Mouse (Mus musculus) embryonic facial prominence, embryonic 10.5 days (tissue): Measurements from ENCODE around the gene Pbx1. TPM values are rescaled to one million over a fixed set of nuclear protein-coding genes. Genes with fewer than 3 reads are reported as not detected.
A peak's percentile ranks its signal among the peaks of the same experiment; 100 is the strongest.

Source experiments
- DNase-seq: peaks from one replicate; pipeline ENCODE4 v3.0.0-alpha.2; 2017; ENCODE audit warnings: low spot score
- H3K27ac ChIP-seq: fragments of 300-500 bp; sonication (generic); replicated peaks from 2 replicates; pipeline ENCODE4 v1.5.1; 2016; ENCODE audit warnings: mild to moderate bottlenecking
- H3K27me3 ChIP-seq: fragments of 300-500 bp; sonication (generic); replicated peaks from 2 replicates; pipeline ENCODE4 v1.6.1; 2016; ENCODE audit warnings: low read depth, mild to moderate bottlenecking; ENCODE audit not compliant: poor library complexity, severe bottlenecking
- H3K36me3 ChIP-seq: fragments of 300-500 bp; sonication (generic); replicated peaks from 2 replicates; pipeline ENCODE4 v1.6.1; 2016; ENCODE audit warnings: mild to moderate bottlenecking, moderate library complexity
- H3K4me1 ChIP-seq: fragments of 300-500 bp; sonication (generic); 2 replicates; pipeline ENCODE4 v1.6.1; 2016
- H3K4me3 ChIP-seq: fragments of 300-500 bp; sonication (generic); 2 replicates; pipeline ENCODE4 v1.5.1; 2016; ENCODE audit warnings: mild to moderate bottlenecking, moderate library complexity
- H3K9me3 ChIP-seq: fragments of 300-500 bp; sonication (generic); 2 replicates; pipeline ENCODE4 v1.6.1; 2016; ENCODE audit warnings: mild to moderate bottlenecking
- WGBS: fragments of 180-500 bp; shearing (Covaris S2); methylation state at CpG from one replicate; pipeline ENCODE4 v1.1.7; 2016; 5-methylcytosine and 5-hydroxymethylcytosine counted together
- polyA plus RNA-seq: library from polyadenylated mRNA; unstranded; fragments of >200 nt; fragmentation: Nextera tagmentation; extraction: Ambion mirVana; gene quantifications from 2 replicates; pipeline ENCODE4 v1.2.1, GENCODE M21; 2016

Pbx1 gene
- polyA plus RNA-seq, 1 experiment from 2014 or later, result 41.6 TPM

GRCm38 (mm10) chr1:168214040-168214443 is 218.0 kb downstream of the Pbx1 start:
- H3K27me3 ChIP-seq, result no peaks in the 10 kb centered on the region
- peaks cover 48% of the 10 kb centered on the region for H3K4me1 ChIP-seq
- H3K4me3 ChIP-seq, result no peak overlapping the region
- peaks cover 12% of the 10 kb centered on the region for H3K36me3 ChIP-seq
- H3K9me3 ChIP-seq, result no peaks in the 10 kb centered on the region
- peak; percentile 86 for DNase-seq
- peak overlapping the region; percentile 57 for H3K27ac ChIP-seq
- WGBS, result 5% methylated on average over 5 of the region's 5 CpGs

GRCm38 (mm10) chr1:168213595-168213994 is 218.5 kb downstream of the Pbx1 start:
- 17% methylated on average over 3 of the region's 3 CpGs for WGBS
- peaks cover 16% of the 10 kb centered on the region for H3K36me3 ChIP-seq
- peaks cover 44% of the 10 kb centered on the region for H3K4me1 ChIP-seq
- H3K27ac ChIP-seq, result peak overlapping the region; percentile 57; the same call in 1 of the 2 replicates
- DNase-seq, result peak; percentile 43
- no peak overlapping the region for H3K4me3 ChIP-seq
- H3K9me3 ChIP-seq, result no peaks in the 10 kb centered on the region
- no peaks in the 10 kb centered on the region for H3K27me3 ChIP-seq

GRCm38 (mm10) chr1:168210401-168210800 is 221.7 kb downstream of the Pbx1 start:
- WGBS, result 94% methylated on average over 5 of the region's 5 CpGs
- Histone ChIP-seq H3K4me1 (peaks cover 21% of the 10 kb centered on the region), H3K27ac (no peak overlapping the region), H3K27me3 (no peaks in the 10 kb centered on the region), H3K4me3 (no peak overlapping the region), H3K9me3 (no peaks in the 10 kb centered on the region), H3K36me3 (peaks cover 47% of the 10 kb centered on the region)
- no peak for DNase-seq

GRCm38 (mm10) chr1:168200570-168201156 is 231.4 kb downstream of the Pbx1 start:
- Histone ChIP-seq H3K27ac (no peak overlapping the region), H3K4me3 (no peak overlapping the region), H3K27me3 (no peaks in the 10 kb centered on the region), H3K36me3 (peaks cover 81% of the 10 kb centered on the region), H3K9me3 (no peaks in the 10 kb centered on the region), H3K4me1 (no peaks in the 10 kb centered on the region)
- DNase-seq, result no peak
- 86% methylated on average over 13 of the region's 13 CpGs for WGBS

- WGBS, result 93% methylated on average over 5 of the region's 5 CpGs
- peaks cover 84% of the 10 kb centered on the region for H3K36me3 ChIP-seq
Measured at GRCm38 (mm10) chr1:168198276-168198675, 233.8 kb downstream of the Pbx1 start.

GRCm38 (mm10) chr1:168197908-168198258 is 234.2 kb downstream of the Pbx1 start:
- H3K36me3 ChIP-seq, result peaks cover 84% of the 10 kb centered on the region

More at GRCm38 (mm10) chr1:168198276-168198675, 233.8 kb downstream of the Pbx1 start:
- Histone ChIP-seq H3K27me3 (no peaks in the 10 kb centered on the region), H3K4me1 (no peaks in the 10 kb centered on the region), H3K4me3 (no peak overlapping the region), H3K27ac (no peak overlapping the region), H3K9me3 (no peaks in the 10 kb centered on the region)
- DNase-seq, result no peak

GRCm38 (mm10) chr1:168197195-168197907 is 234.7 kb downstream of the Pbx1 start:
- H3K27ac ChIP-seq, result no peak overlapping the region
- DNase-seq, result no peak
- H3K9me3 ChIP-seq, result no peaks in the 10 kb centered on the region
- H3K4me1 ChIP-seq, result no peaks in the 10 kb centered on the region
- H3K27me3 ChIP-seq, result no peaks in the 10 kb centered on the region
- 95% methylated on average over 6 of the region's 6 CpGs for WGBS
- peaks cover 82% of the 10 kb centered on the region for H3K36me3 ChIP-seq
- H3K4me3 ChIP-seq, result no peak overlapping the region

More at GRCm38 (mm10) chr1:168197908-168198258, 234.2 kb downstream of the Pbx1 start:
- Histone ChIP-seq H3K4me3 (no peak overlapping the region), H3K27me3 (no peaks in the 10 kb centered on the region), H3K9me3 (no peaks in the 10 kb centered on the region), H3K27ac (no peak overlapping the region), H3K4me1 (no peaks in the 10 kb centered on the region)
- WGBS, result 96% methylated on average over 3 of the region's 3 CpGs
- DNase-seq, result no peak

- Histone ChIP-seq H3K27me3 (no peaks in the 10 kb centered on the region), H3K4me3 (no peak overlapping the region), H3K27ac (no peak overlapping the region), H3K36me3 (peaks cover 74% of the 10 kb centered on the region), H3K9me3 (no peaks in the 10 kb centered on the region), H3K4me1 (peaks cover 7% of the 10 kb centered on the region)
- DNase-seq, result no peak
- WGBS, result 91% methylated on average over 7 of the region's 7 CpGs
Measured at GRCm38 (mm10) chr1:168193364-168193763, 238.7 kb downstream of the Pbx1 start.

GRCm38 (mm10) chr1:168182816-168183215 is 249.3 kb downstream of the Pbx1 start:
- Histone ChIP-seq H3K4me1 (peaks cover 36% of the 10 kb centered on the region), H3K36me3 (peaks cover 72% of the 10 kb centered on the region), H3K27ac (no peak overlapping the region), H3K27me3 (no peaks in the 10 kb centered on the region), H3K9me3 (no peaks in the 10 kb centered on the region), H3K4me3 (no peak overlapping the region)
- DNase-seq, result no peak
- WGBS, result 97% methylated on average over 8 of the region's 8 CpGs

GRCm38 (mm10) chr1:168180622-168181441 is 251.2 kb downstream of the Pbx1 start:
- peaks cover 24% of the 10 kb centered on the region for H3K4me1 ChIP-seq
- H3K27me3 ChIP-seq, result no peaks in the 10 kb centered on the region
- no peaks in the 10 kb centered on the region for H3K9me3 ChIP-seq
- 84% methylated on average over 9 of the region's 9 CpGs for WGBS
- H3K36me3 ChIP-seq, result peaks cover 76% of the 10 kb centered on the region
- DNase-seq, result no peak
- H3K4me3 ChIP-seq, result no peak overlapping the region
- H3K27ac ChIP-seq, result no peak overlapping the region

GRCm38 (mm10) chr1:168179691-168180090 is 252.4 kb downstream of the Pbx1 start:
- DNase-seq, result no peak
- H3K27ac ChIP-seq, result no peak overlapping the region
- 85% methylated on average over 11 of the region's 11 CpGs for WGBS

GRCm38 (mm10) chr1:168178611-168179010 is 253.5 kb downstream of the Pbx1 start:
- no peak for DNase-seq
- Histone ChIP-seq H3K4me1 (peaks cover 21% of the 10 kb centered on the region; the same call in 1 of the 2 replicates), H3K27me3 (no peaks in the 10 kb centered on the region), H3K9me3 (no peaks in the 10 kb centered on the region), H3K36me3 (peaks cover 79% of the 10 kb centered on the region), H3K4me3 (no peak overlapping the region), H3K27ac (no peak overlapping the region)
- 75% methylated on average over 1 of the region's 1 CpGs for WGBS

More at GRCm38 (mm10) chr1:168179691-168180090, 252.4 kb downstream of the Pbx1 start:
- peaks cover 78% of the 10 kb centered on the region for H3K36me3 ChIP-seq
- H3K4me1 ChIP-seq, result peaks cover 21% of the 10 kb centered on the region; the same call in 1 of the 2 replicates
- H3K27me3 ChIP-seq, result no peaks in the 10 kb centered on the region
- no peak overlapping the region for H3K4me3 ChIP-seq
- no peaks in the 10 kb centered on the region for H3K9me3 ChIP-seq
